Mouse (Mus musculus) retina, embryonic 14.5 days (tissue): Measurements from ENCODE around the gene Slc47a2.

Experiments used
- DNase-seq: peaks from one replicate; pipeline ENCODE4 v3.0.0-alpha.2; 2015; ENCODE audit warnings: low spot score

The Slc47a2 gene

GRCm38 (mm10) chr11:61283414-61284049 lies 59.1 kb downstream of the Slc47a2 start:
- no peak for DNase-seq

GRCm38 (mm10) chr11:61278445-61279077 lies 64.1 kb downstream of the Slc47a2 start:
- DNase-seq, result no peak

GRCm38 (mm10) chr11:61277937-61278336 lies 64.7 kb downstream of the Slc47a2 start:
- DNase-seq, result no peak

- DNase-seq, result no peak
Observed at GRCm38 (mm10) chr11:61276482-61276881, 66.2 kb downstream of the Slc47a2 start.

- no peak for DNase-seq
Observed at GRCm38 (mm10) chr11:61275106-61275505, 67.6 kb downstream of the Slc47a2 start.

- DNase-seq, result no peak
Observed at GRCm38 (mm10) chr11:61274421-61274820, 68.2 kb downstream of the Slc47a2 start.

- no peak for DNase-seq
Observed at GRCm38 (mm10) chr11:61273928-61274327, 68.7 kb downstream of the Slc47a2 start.

GRCm38 (mm10) chr11:61271612-61272011 lies 71.0 kb downstream of the Slc47a2 start:
- DNase-seq, result no peak

- DNase-seq, result no peak
Observed at GRCm38 (mm10) chr11:61270406-61270805, 72.3 kb downstream of the Slc47a2 start.

- no peak for DNase-seq
Observed at GRCm38 (mm10) chr11:61268626-61269349, 73.9 kb downstream of the Slc47a2 start.

GRCm38 (mm10) chr11:61266551-61267533 lies 75.8 kb downstream of the Slc47a2 start, which contains the start of gene Aldh3a2:
Gene Aldh3a2, minus strand, starts transcription at chr11:61267464.
- DNase-seq, result peak; percentile 96

GRCm38 (mm10) chr11:61263841-61264240 lies 78.8 kb downstream of the Slc47a2 start:
- DNase-seq, result no peak

- no peak for DNase-seq
Observed at GRCm38 (mm10) chr11:61262516-61262915, 80.1 kb downstream of the Slc47a2 start.

GRCm38 (mm10) chr11:61259106-61259505 lies 83.6 kb downstream of the Slc47a2 start:
- no peak for DNase-seq

GRCm38 (mm10) chr11:61252807-61253206 lies 89.9 kb downstream of the Slc47a2 start:
- no peak for DNase-seq

- DNase-seq, result no peak
Observed at GRCm38 (mm10) chr11:61251741-61252140, 90.9 kb downstream of the Slc47a2 start.
